Mouse (Mus musculus) liver (tissue): ENCODE results near the gene Hist1h3c.
A peak's percentile ranks its signal among the peaks of the same experiment; 100 is the strongest.

ENCODE experiments used
- DNase-seq: peaks from one replicate; pipeline ENCODE4 v3.0.0-alpha.2; 2020; ENCODE audit warnings: mixed read lengths

The Hist1h3c gene

GRCm38 (mm10) chr13:23757211-23757773, 11.9 kb upstream of the Hist1h3c start:
- peak; percentile 80 for DNase-seq

- DNase-seq = peak; percentile 92
Observed at GRCm38 (mm10) chr13:23756790-23757189, 11.4 kb upstream of the Hist1h3c start, which contains the start of gene Hist1h4b. Gene Hist1h4b (plus strand): TSS chr13:23757013.

GRCm38 (mm10) chr13:23755000-23755399, 9.6 kb upstream of the Hist1h3c start:
- DNase-seq = no peak

GRCm38 (mm10) chr13:23753314-23754078, 8.1 kb upstream of the Hist1h3c start:
- no peak for DNase-seq

- DNase-seq = no peak
Observed at GRCm38 (mm10) chr13:23752742-23753172, 7.4 kb upstream of the Hist1h3c start.

- peak; percentile 90 for DNase-seq
Observed at GRCm38 (mm10) chr13:23752067-23752741, 6.8 kb upstream of the Hist1h3c start, which contains the start of gene Hist1h3b. Gene Hist1h3b (plus strand): TSS chr13:23752267.

GRCm38 (mm10) chr13:23751478-23751956, 6.1 kb upstream of the Hist1h3c start:
- no peak for DNase-seq

- DNase-seq = peak; percentile 92
Observed at GRCm38 (mm10) chr13:23750839-23751477, 5.6 kb upstream of the Hist1h3c start, which contains the start of gene Hist1h2ab. Gene Hist1h2ab (plus strand): TSS chr13:23751126.

GRCm38 (mm10) chr13:23749563-23750121, 4.2 kb upstream of the Hist1h3c start:
- DNase-seq = no peak

GRCm38 (mm10) chr13:23747892-23748288, 2.5 kb upstream of the Hist1h3c start:
- DNase-seq = peak; percentile 83

- peak; percentile 61 for DNase-seq
Observed at GRCm38 (mm10) chr13:23747081-23747891, 1.9 kb upstream of the Hist1h3c start.

GRCm38 (mm10) chr13:23746201-23747080, 1.0 kb upstream of the Hist1h3c start, which contains the start of gene Hist1h2bb:
Gene Hist1h2bb (plus strand): TSS chr13:23746734.
- DNase-seq = peak; percentile 84

GRCm38 (mm10) chr13:23744421-23745380, 701 bp downstream of the Hist1h3c start:
- DNase-seq = peak; percentile 53

GRCm38 (mm10) chr13:23743963-23744362, 1.4 kb downstream of the Hist1h3c start:
- DNase-seq = no peak

- DNase-seq = no peak
Observed at GRCm38 (mm10) chr13:23743215-23743614, 2.2 kb downstream of the Hist1h3c start.

GRCm38 (mm10) chr13:23742007-23742406, 3.4 kb downstream of the Hist1h3c start:
- no peak for DNase-seq

GRCm38 (mm10) chr13:23740910-23741309, 4.5 kb downstream of the Hist1h3c start:
- peak; percentile 55 for DNase-seq

GRCm38 (mm10) chr13:23740256-23740840, 5.1 kb downstream of the Hist1h3c start:
- DNase-seq = no peak

GRCm38 (mm10) chr13:23739922-23740252, 5.5 kb downstream of the Hist1h3c start:
- no peak for DNase-seq
